Mouse (Mus musculus) limb, embryonic 14.5 days (tissue): ENCODE data around the gene Actl6a. TPM values are rescaled to one million over a fixed set of nuclear protein-coding genes. Genes with fewer than 3 reads are reported as not detected.

ENCODE experiments used
- ATAC-seq: fragments of 200-750 bp; cut with Nextera tagmentation; 2 replicates; pipeline ENCODE4 v1.8.0; 2017; ENCODE audit warnings: low read depth, moderate number of reproducible peaks, moderate TSS enrichment; ENCODE audit not compliant: low FRiP score
- DNase-seq: peaks from one replicate; pipeline ENCODE4 v3.0.0-alpha.2; 2015; ENCODE audit warnings: low spot score
- H3K27ac ChIP-seq: fragments of 300-500 bp; sonication (generic); replicated peaks from 2 replicates; pipeline ENCODE4 v1.5.1; 2014; ENCODE audit warnings: low read depth, mild to moderate bottlenecking, low read length, moderate library complexity, mixed read lengths
- H3K27me3 ChIP-seq: fragments of 300-500 bp; sonication (generic); 2 replicates; pipeline ENCODE4 v1.6.1; 2014; ENCODE audit warnings: low read length, mixed read lengths; ENCODE audit not compliant: control insufficient read depth, insufficient read depth
- H3K36me3 ChIP-seq: fragments of 300-500 bp; sonication (generic); 2 replicates; pipeline ENCODE4 v1.6.1; 2014; ENCODE audit warnings: mild to moderate bottlenecking, low read length, moderate library complexity, mixed read lengths; ENCODE audit not compliant: control insufficient read depth, insufficient read depth
- H3K4me1 ChIP-seq: fragments of 300-500 bp; sonication (generic); 2 replicates; pipeline ENCODE4 v1.6.1; 2014; ENCODE audit warnings: antibody characterized with exemption, low read length, mixed read lengths; ENCODE audit not compliant: control insufficient read depth, insufficient read depth
- H3K4me2 ChIP-seq: fragments of 300-500 bp; sonication (generic); replicated peaks from 2 replicates; pipeline ENCODE4 v1.6.1; 2014; ENCODE audit warnings: low read depth, mild to moderate bottlenecking, low read length, moderate library complexity; ENCODE audit not compliant: severe bottlenecking
- H3K4me3 ChIP-seq: fragments of 300-500 bp; sonication (generic); replicated peaks from 2 replicates; pipeline ENCODE4 v1.5.1; 2014; ENCODE audit warnings: low read length
- H3K9ac ChIP-seq: fragments of 300-500 bp; sonication (generic); 2 replicates; pipeline ENCODE4 v1.6.1; 2014; ENCODE audit warnings: mild to moderate bottlenecking, low read depth, low read length, moderate library complexity; ENCODE audit not compliant: severe bottlenecking
- H3K9me3 ChIP-seq: fragments of 300-500 bp; sonication (generic); 2 replicates; pipeline ENCODE4 v1.6.1; 2016; ENCODE audit warnings: low read length; ENCODE audit not compliant: control insufficient read depth
- POLR2A ChIP-seq: fragments of 200-500 bp; IDR thresholded peaks from 2 replicates; pipeline ENCODE4 v1.8.0; 2012; ENCODE audit warnings: inconsistent platforms, mild to moderate bottlenecking, moderate library complexity, borderline replicate concordance; ENCODE audit not compliant: insufficient read depth, insufficient read length; ENCODE audit errors: extremely low read depth
- WGBS: fragments of 180-500 bp; shearing (Covaris S2); extraction: QIAGEN DNeasy Blood & Tissue Kit; methylation state at CpG from one replicate; pipeline ENCODE4 v1.1.7; 2014; 5-methylcytosine and 5-hydroxymethylcytosine counted together
- polyA plus RNA-seq, 2 experiments: library from polyadenylated mRNA; depleted of rRNA in 1 of 2; stranded (reverse) in 1 of 2; unstranded in 1 of 2; fragments of >200 nt; fragmentation: Nextera tagmentation in 1 of 2; extraction: Ambion mirVana in 1 of 2; gene quantifications; 2 replicates each; pipeline versions ENCODE4 v1.2.1 to v1.2.3; 2012 to 2014

Gene Actl6a
- polyA plus RNA-seq, 2 experiments: 67.9 to 124 TPM

GRCm38 (mm10) chr3:32770781-32771180 is 64.7 kb downstream of the Actl6a start:
- WGBS: 67% methylated on average over 2 of the region's 2 CpGs
- DNase-seq (no peak), ATAC-seq (no peak)
- no peaks in the 10 kb centered on the region for H3K36me3 ChIP-seq
- no peak overlapping the region for H3K4me2 ChIP-seq
- H3K4me1 ChIP-seq: no peaks in the 10 kb centered on the region
- no peak overlapping the region for H3K27ac ChIP-seq
- H3K9ac ChIP-seq: no peak overlapping the region
- no peak for TF ChIP-seq POLR2A
- no peak overlapping the region for H3K4me3 ChIP-seq
- H3K27me3 ChIP-seq: no peaks in the 10 kb centered on the region
- no peaks in the 10 kb centered on the region for H3K9me3 ChIP-seq

Other genes starting within 250 kb of the Actl6a start
- not detected in 2 replicates for gene Kcnmb3, start 214.1 kb upstream of the Actl6a start, polyA plus RNA-seq (2012; rRNA removed)
- not detected in 2 replicates for gene Kcnmb3, start 214.1 kb upstream of the Actl6a start, polyA plus RNA-seq (2014; fragmentation: Nextera tagmentation; extraction: Ambion mirVana)
- 61.5 and 66.4 TPM in 2 replicates for gene Zfp639, start 196.0 kb upstream of the Actl6a start, polyA plus RNA-seq (2012; rRNA removed)
- gene Zfp639, start 196.0 kb upstream of the Actl6a start, polyA plus RNA-seq (2014; fragmentation: Nextera tagmentation; extraction: Ambion mirVana): 47.4 and 48.1 TPM in 2 replicates
- gene Mfn1, start 176.8 kb upstream of the Actl6a start, polyA plus RNA-seq (2012; rRNA removed): 20.7 and 31.5 TPM in 2 replicates
- 22.9 and 28.7 TPM in 2 replicates for gene Mfn1, start 176.8 kb upstream of the Actl6a start, polyA plus RNA-seq (2014; fragmentation: Nextera tagmentation; extraction: Ambion mirVana)
- gene Gnb4, start 89.7 kb upstream of the Actl6a start, polyA plus RNA-seq (2012; rRNA removed): 70.3 and 97.8 TPM in 2 replicates
- 78.0 and 84.9 TPM in 2 replicates for gene Gnb4, start 89.7 kb upstream of the Actl6a start, polyA plus RNA-seq (2014; fragmentation: Nextera tagmentation; extraction: Ambion mirVana)
- gene Ndufb5, start 30.7 kb downstream of the Actl6a start, polyA plus RNA-seq (2012; rRNA removed): 229 and 243 TPM in 2 replicates
- 326 and 330 TPM in 2 replicates for gene Ndufb5, start 30.7 kb downstream of the Actl6a start, polyA plus RNA-seq (2014; fragmentation: Nextera tagmentation; extraction: Ambion mirVana)
- 7.8 and 15.4 TPM in 2 replicates for gene Mrpl47, start 31.3 kb downstream of the Actl6a start, polyA plus RNA-seq (2012; rRNA removed)
- gene Mrpl47, start 31.3 kb downstream of the Actl6a start, polyA plus RNA-seq (2014; fragmentation: Nextera tagmentation; extraction: Ambion mirVana): 31.3 and 33.2 TPM in 2 replicates
- 3.8 and 4.9 TPM in 2 replicates for gene Usp13, start 111.2 kb downstream of the Actl6a start, polyA plus RNA-seq (2012; rRNA removed)
- gene Usp13, start 111.2 kb downstream of the Actl6a start, polyA plus RNA-seq (2014; fragmentation: Nextera tagmentation; extraction: Ambion mirVana): 4.8 and 5.5 TPM in 2 replicates